Mouse (Mus musculus): ENCODE measurements at regions not wholly inside any gene's neighbourhood (a gene's known extent, or its start where the extent isn't known, plus 50 kb on each side); places are given as distances from the start of the nearest gene placed in this dataset.

DNA sequence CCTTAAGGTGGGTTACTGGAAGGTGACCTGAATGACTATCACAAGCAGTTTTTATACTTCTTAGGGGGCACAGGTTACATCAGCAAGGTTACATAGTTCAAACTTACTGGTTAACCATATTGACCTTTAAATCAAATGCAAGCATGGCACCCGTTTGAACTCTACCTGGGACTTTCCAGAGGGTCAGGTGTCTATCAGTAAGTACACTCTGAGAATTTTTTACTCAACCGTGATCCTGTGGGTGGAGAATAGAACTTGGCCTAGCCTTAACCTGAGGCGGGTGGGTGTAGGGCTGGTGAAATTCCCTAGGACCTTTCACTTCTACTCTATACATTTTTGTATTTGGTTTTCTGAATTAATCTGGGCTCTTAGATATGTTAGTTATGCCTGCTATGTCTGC, 170.5 kb upstream of the Rasa1 start:
- no peak for TF ChIP-seq POLR2A (IDR thresholded peaks at IDR 0.05; ENCODE audit: extremely low read depth, insufficient read depth, low read length)
- no peak for TF ChIP-seq CTCF (IDR thresholded peaks at IDR 0.05; ENCODE audit: low read depth, low read length)
